Mouse (Mus musculus) intestine, embryonic 15.5 days (tissue): ENCODE measurements around the gene Tmem176b. TPM values are rescaled to one million over a fixed set of nuclear protein-coding genes. Genes with fewer than 3 reads are reported as not detected.
A peak's percentile ranks its signal among the peaks of the same experiment; 100 is the strongest.

ENCODE experiments used
- ATAC-seq: fragments of 200-750 bp; cut with Nextera tagmentation; 2 replicates; pipeline ENCODE4 v1.8.0; 2017; ENCODE audit warnings: moderate TSS enrichment, moderate library complexity
- H3K27ac ChIP-seq: fragments of 300-500 bp; sonication (generic); 2 replicates; pipeline ENCODE4 v1.5.1; 2015; ENCODE audit warnings: mild to moderate bottlenecking, inconsistent platforms
- H3K27me3 ChIP-seq: fragments of 300-500 bp; sonication (generic); replicated peaks from 2 replicates; pipeline ENCODE4 v1.6.1; 2015; ENCODE audit warnings: inconsistent platforms
- H3K36me3 ChIP-seq: fragments of 300-500 bp; sonication (generic); 2 replicates; pipeline ENCODE4 v1.6.1; 2015; ENCODE audit warnings: inconsistent platforms
- H3K4me1 ChIP-seq: fragments of 300-500 bp; sonication (generic); replicated peaks from 2 replicates; pipeline ENCODE4 v1.6.1; 2015; ENCODE audit warnings: inconsistent platforms
- H3K4me2 ChIP-seq: fragments of 300-500 bp; sonication (generic); replicated peaks from 2 replicates; pipeline ENCODE4 v1.6.1; 2015; ENCODE audit warnings: mild to moderate bottlenecking, inconsistent platforms
- H3K4me3 ChIP-seq: fragments of 300-500 bp; sonication (generic); replicated peaks from 2 replicates; pipeline ENCODE4 v1.5.1; 2015; ENCODE audit warnings: inconsistent platforms
- H3K9ac ChIP-seq: fragments of 300-500 bp; sonication (generic); 2 replicates; pipeline ENCODE4 v1.6.1; 2015; ENCODE audit warnings: inconsistent platforms
- H3K9me3 ChIP-seq: fragments of 300-500 bp; sonication (generic); 2 replicates; pipeline ENCODE4 v1.6.1; 2016; ENCODE audit warnings: inconsistent platforms
- WGBS: fragments of 180-500 bp; shearing (Covaris S2); methylation state at CpG from one replicate; pipeline ENCODE4 v1.1.7; 2015; 5-methylcytosine and 5-hydroxymethylcytosine counted together
- polyA plus RNA-seq: library from polyadenylated mRNA; unstranded; fragments of >200 nt; fragmentation: Nextera tagmentation; extraction: Ambion mirVana; gene quantifications from 2 replicates; pipeline ENCODE4 v1.2.1, GENCODE M21; 2015

Tmem176b gene
- polyA plus RNA-seq, 1 experiment from 2014 or later = 341 TPM

DNA sequence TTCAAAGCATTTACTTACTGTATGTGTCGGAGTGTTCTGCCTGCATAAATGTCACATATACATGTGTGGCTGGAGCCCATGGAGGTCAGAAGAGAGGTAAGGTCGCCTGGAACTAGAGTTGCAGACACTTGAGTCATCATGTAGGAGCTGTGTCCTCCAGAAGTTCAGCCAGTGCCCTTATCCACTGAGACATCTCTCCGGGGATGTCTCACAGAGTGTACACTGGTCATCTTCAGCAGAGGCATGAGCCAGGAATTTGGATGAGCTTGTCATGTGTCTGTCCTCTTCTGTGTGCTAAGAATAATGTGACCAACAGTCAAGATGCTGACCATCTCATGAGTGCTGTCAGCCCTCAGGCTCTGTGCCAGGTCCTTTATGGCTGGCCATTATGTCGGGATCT, 21.5 kb upstream of the Tmem176b start:
- Histone ChIP-seq H3K9ac (no peak overlapping the region), H3K4me1 (peaks cover 11% of the 10 kb centered on the region; the same call in 1 of the 2 replicates), H3K36me3 (no peaks in the 10 kb centered on the region), H3K4me2 (no peak overlapping the region), H3K4me3 (no peak overlapping the region), H3K27ac (no peak overlapping the region), H3K27me3 (no peaks in the 10 kb centered on the region), H3K9me3 (no peaks in the 10 kb centered on the region)
- no peak for ATAC-seq
- WGBS = 75% methylated on average over 4 of the region's 4 CpGs

DNA sequence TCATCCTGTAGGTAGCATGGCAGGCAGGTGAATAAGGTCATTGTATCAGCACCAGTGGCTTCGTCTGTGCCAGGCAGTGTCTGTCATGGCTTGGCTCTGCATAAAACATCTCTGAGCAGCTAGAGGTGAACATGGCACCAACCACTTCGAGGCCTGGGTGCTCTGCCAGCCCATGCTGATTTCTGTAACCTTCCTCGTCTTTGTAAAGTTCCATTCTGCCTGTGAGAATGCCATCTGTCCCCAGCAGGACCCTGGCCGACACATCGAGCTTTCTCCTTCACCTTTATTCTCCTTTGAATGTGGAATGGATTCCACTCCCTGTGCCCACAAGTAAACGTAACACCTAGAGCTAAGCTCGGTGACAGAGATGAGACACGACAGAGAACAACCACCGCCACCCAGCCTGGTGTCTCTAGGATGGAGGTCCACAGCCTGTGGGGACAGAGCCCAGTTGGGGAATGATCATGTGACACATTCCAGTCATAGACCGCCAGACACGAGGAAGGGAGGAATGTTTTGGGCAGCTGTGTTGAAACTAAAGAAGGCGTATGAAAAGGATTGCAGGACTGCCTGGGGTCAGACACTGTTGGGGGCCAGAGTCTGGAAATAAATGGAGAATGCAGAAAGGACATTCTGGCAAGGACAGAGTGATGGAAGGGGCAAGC, 20.5 kb upstream of the Tmem176b start:
- Histone ChIP-seq H3K4me1 (peaks cover 16% of the 10 kb centered on the region; the same call in 1 of the 2 replicates), H3K27ac (no peak overlapping the region), H3K27me3 (no peaks in the 10 kb centered on the region), H3K9ac (no peak overlapping the region), H3K4me2 (no peak overlapping the region), H3K36me3 (no peaks in the 10 kb centered on the region), H3K4me3 (no peak overlapping the region), H3K9me3 (no peaks in the 10 kb centered on the region)
- 73% methylated on average over 12 of the region's 12 CpGs for WGBS
- no peak for ATAC-seq

DNA sequence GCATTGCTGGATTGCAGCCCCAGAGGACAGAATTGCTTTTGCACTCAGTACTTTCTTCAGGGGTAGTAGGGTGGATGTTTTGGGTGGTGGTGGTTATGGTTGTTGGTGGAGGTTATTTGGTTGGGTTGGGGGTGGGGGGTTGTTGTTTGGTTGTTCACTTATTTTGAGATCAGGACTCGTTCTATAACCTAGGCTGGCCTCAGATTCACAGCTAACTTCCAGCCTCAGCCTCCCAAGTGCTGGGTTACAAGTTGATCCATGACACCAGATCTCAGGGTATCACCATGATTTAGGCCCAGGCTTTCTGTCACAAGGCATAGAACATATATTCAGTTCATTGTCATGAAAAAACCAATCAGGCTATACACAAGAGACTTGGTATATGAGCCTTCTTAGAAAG, 19.6 kb upstream of the Tmem176b start:
- WGBS = 87% methylated on average over 1 of the region's 1 CpGs
- peaks cover 16% of the 10 kb centered on the region; the same call in 1 of the 2 replicates for H3K4me1 ChIP-seq
- no peak overlapping the region for H3K27ac ChIP-seq
- no peak overlapping the region for H3K4me2 ChIP-seq
- no peaks in the 10 kb centered on the region for H3K36me3 ChIP-seq
- no peak for ATAC-seq
- H3K27me3 ChIP-seq = no peaks in the 10 kb centered on the region
- no peak overlapping the region for H3K9ac ChIP-seq
- H3K4me3 ChIP-seq = no peak overlapping the region
- no peaks in the 10 kb centered on the region for H3K9me3 ChIP-seq

DNA sequence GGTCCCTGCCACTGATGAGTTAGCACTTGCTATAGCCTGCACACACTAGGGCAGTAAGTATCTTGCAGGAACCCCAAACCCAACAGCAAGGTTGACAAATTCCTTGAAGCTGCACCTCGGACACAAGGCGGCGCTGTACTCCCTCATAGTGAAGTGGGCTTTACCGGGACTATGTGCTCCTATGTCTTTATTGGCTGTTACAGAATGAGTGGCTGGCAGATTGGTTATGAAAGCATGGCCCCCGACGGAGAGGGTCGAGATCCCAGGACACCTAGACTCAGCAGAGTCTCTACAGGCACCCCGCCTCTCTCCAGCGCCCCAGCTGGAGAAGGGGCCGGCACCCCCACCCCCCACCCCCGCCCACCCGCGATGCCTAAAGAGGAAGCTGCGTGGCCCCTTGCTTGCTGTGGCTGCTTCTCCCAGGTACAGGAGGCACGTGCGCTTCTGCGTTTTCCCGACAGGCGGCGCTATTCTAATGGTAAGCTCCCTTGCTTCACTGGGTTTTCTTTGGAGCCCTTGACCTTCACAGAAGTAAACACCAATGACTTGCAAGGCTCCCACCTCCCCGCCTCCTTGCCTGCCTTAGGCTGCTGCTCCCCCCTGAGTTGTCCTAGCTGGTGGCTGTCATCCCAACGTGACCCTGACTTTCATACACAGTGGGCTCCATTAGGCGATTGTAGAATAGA, 19.0 kb upstream of the Tmem176b start:
- Histone ChIP-seq H3K4me1 (peaks cover 12% of the 10 kb centered on the region; the same call in 1 of the 2 replicates), H3K4me2 (peak overlapping the region; percentile 52), H3K27me3 (no peaks in the 10 kb centered on the region), H3K9me3 (no peaks in the 10 kb centered on the region), H3K27ac (no peak overlapping the region), H3K4me3 (peak overlapping the region; percentile 25), H3K36me3 (no peaks in the 10 kb centered on the region), H3K9ac (0 out of 2 replicates have a peak overlapping the region, but pooled peaks have one; percentile 24)
- WGBS = 14% methylated on average over 23 of the region's 23 CpGs
- peak; percentile 68 for ATAC-seq

DNA sequence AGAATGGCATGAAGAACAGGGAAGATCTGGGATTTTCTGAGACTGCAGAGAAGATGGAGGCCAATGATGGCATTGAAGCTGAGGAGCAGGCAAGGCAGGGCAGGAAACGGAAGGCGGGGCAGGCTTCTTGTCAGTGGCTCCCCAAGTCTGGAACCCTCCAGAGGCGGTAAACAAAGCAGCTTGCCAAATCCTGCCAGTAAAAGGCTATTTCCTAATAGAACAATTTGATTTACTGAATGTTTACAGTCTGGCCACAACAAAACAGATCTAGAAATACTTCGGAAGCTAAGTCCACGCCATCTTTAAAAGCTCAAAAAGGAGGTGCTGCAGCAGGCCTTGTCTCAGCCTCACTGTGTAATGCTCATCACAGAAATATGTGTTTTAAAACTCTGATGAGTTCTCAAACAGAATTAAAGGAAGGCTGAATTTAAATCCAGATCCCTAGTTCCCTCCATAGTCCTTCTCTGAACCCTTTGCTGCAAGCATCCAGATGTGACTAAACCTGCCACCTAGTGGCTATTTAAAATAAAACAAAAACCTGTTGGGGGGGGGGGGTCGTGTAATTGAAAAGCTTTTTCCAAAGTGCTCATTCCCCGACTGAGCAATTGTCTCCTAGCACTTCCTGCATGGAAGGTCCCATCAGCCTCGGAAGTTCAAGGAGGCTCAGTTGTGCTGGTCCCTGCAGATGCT, 16.5 kb upstream of the Tmem176b start:
- ATAC-seq = no peak
- Histone ChIP-seq H3K9ac (no peak overlapping the region), H3K4me3 (no peak overlapping the region), H3K4me1 (peaks cover 5% of the 10 kb centered on the region; the same call in 1 of the 2 replicates), H3K27ac (no peak overlapping the region), H3K9me3 (no peaks in the 10 kb centered on the region), H3K4me2 (no peak overlapping the region), H3K36me3 (no peaks in the 10 kb centered on the region), H3K27me3 (no peaks in the 10 kb centered on the region)
- WGBS = 32% methylated on average over 8 of the region's 8 CpGs

DNA sequence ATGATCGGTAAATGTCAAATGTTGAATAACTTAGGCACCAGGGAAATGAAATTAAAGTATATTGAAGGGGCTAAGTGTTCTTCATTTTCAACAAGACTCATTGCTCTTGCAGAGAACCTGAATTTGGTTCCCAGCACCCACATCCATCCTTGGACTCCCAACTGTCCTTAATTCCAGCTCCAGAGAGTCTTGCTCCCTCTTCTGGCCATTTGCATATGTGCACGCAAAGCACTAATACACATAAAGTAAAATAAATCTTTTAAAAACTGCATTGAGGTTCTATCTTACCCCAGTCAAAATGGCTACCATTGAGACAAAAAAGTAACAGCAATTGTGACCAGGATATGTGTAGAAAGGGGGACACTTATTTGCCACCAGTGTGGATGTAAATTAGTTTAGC, 12.9 kb upstream of the Tmem176b start:
- 100% methylated on average over 2 of the region's 2 CpGs for WGBS
- Histone ChIP-seq H3K9ac (no peak overlapping the region), H3K4me2 (no peak overlapping the region), H3K27me3 (no peaks in the 10 kb centered on the region), H3K36me3 (no peaks in the 10 kb centered on the region), H3K9me3 (no peaks in the 10 kb centered on the region), H3K4me3 (no peak overlapping the region), H3K27ac (no peak overlapping the region), H3K4me1 (peaks cover 5% of the 10 kb centered on the region; the same call in 1 of the 2 replicates)
- no peak for ATAC-seq

DNA sequence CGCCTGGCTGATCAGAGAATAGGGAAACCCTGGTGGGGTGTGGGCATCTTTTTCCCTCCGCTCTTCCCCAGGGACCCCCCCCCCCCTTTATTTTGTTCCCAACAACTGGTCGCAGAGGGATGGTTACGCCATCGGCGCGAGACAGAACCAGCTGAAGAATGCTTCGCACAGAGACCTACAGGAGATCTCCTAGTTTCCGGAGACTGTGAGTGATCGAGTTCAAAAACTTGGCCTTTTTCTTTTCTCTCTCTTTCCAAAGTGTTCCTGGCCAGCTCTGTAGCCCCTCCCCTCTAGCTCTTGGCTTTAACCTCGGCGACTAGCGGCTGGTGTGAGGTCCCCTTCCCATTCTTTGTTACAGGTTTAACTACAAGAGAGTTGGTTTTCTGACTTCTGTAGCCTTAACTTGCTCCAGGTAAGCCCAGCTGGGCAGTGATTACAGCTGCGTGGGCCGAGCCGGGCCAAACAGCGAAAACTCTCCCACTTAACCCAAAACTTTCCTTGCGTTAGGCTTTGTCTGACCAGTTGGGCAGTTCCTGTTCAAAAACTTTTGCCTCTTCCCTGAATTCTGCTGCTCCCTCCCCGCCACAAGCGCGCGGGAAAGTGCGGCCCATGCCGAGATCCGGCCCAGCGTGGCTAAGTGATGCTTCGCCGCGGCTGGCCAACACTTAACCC, 10.7 kb upstream of the Tmem176b start:
- peak overlapping the region; percentile 76 for H3K4me2 ChIP-seq
- peak overlapping the region; percentile 89 for H3K27ac ChIP-seq
- ATAC-seq = peak; percentile 83
- peak overlapping the region; percentile 48 for H3K9ac ChIP-seq
- no peaks in the 10 kb centered on the region for H3K4me1 ChIP-seq
- no peaks in the 10 kb centered on the region for H3K9me3 ChIP-seq
- 1% methylated on average over 29 of the region's 29 CpGs for WGBS
- H3K4me3 ChIP-seq = peak overlapping the region; percentile 33
- H3K27me3 ChIP-seq = no peaks in the 10 kb centered on the region
- H3K36me3 ChIP-seq = no peaks in the 10 kb centered on the region

DNA sequence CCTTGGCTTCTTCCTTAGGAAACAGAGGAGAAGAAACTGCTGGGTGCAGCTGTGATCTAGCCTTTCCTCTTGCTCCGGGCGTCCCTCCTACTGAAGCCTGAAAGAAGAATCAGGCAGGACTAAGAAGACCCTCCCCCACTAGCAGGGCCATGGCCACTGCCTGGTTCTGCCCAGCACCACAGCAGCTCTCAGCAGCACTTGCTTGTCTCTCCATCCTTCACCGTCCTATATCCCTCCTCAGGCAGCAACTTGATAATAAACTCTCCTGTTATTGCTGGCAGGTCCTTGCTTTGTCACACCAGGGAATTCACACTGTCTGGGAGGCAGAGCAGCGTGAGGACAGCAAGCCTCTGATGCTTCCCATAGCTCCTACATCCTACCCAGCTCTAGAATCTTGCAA, 3.8 kb upstream of the Tmem176b start:
- Histone ChIP-seq H3K9ac (no peak overlapping the region), H3K4me1 (peaks cover 17% of the 10 kb centered on the region), H3K4me2 (no peak overlapping the region), H3K36me3 (peaks cover 18% of the 10 kb centered on the region), H3K4me3 (no peak overlapping the region), H3K9me3 (no peaks in the 10 kb centered on the region), H3K27ac (no peak overlapping the region), H3K27me3 (no peaks in the 10 kb centered on the region)
- 76% methylated on average over 4 of the region's 4 CpGs for WGBS
- no peak for ATAC-seq

DNA sequence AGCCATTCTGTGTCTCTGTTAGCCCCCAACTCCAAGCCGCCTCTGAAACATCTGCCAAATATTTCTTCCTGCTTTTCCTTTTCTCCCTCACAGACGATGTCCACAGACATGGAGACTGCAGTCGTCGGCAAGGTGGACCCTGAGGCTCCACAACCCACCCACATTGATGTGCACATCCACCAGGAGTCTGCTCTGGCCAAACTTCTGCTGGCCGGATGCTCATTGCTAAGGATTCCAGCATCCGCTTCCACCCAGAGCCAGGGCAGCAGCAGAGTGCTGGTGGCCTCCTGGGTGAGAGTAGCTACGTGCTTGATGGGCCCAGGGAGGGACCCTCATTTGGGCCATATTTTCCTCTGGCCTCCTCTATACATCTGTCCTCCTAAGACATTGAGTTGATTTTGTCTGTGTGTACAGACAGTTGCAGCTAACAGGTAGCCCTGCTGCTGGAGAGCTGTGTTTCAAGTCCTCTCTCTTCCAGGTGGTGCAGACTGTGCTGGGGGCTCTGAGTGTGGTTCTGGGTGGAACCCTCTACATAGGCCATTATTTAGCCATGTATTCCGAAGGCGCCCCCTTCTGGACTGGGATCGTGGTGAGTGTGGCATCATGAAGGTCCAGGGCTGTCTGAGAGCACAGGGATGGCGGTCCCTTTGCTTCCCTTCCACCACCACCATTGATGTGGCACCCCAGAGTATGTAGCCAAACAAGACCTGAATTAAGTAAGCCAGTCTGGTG, 981 bp upstream of the Tmem176b start:
- H3K9ac ChIP-seq = peak overlapping the region; percentile 55
- H3K36me3 ChIP-seq = peaks cover 26% of the 10 kb centered on the region
- ATAC-seq = no peak
- no peaks in the 10 kb centered on the region for H3K27me3 ChIP-seq
- no peaks in the 10 kb centered on the region for H3K9me3 ChIP-seq
- 39% methylated on average over 11 of the region's 11 CpGs for WGBS
- peak overlapping the region; percentile 85 for H3K4me2 ChIP-seq
- H3K27ac ChIP-seq = peak overlapping the region; percentile 96
- H3K4me1 ChIP-seq = peaks cover 29% of the 10 kb centered on the region
- H3K4me3 ChIP-seq = peak overlapping the region; percentile 52

DNA sequence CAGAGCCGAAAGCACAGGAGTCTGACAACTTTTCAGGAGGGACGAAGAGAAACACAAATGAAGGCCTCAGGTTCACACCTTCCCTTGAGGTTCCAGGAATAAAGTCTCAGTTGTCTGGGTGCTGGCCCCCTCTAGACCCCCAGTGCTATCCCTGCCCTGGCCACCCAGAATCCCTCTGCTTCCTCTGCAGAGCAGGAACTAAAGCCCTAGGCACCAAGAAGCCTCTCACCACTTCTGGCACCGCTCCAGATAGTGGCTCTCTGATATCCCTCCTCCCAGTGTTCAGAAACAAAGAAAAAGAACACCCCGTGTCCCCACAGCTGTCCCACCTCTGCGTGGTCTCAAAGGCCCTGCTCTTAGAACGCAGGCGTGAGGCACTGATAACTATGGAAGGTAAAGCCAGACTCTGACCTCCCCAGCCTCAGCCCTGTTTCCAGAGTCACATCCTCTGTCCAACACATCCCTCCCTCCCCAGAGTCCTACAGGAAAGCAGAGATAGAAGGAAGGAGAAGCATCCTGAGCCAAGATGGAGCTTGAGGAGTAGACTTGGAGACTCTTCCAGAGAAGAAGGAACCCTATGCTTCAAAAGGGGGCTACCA, 826 bp downstream of the Tmem176b start, which contains the start of gene Tmem176a:
TSS of gene Tmem176a (plus strand) at position 549 of the 599 bp plus-strand sequence.
- Histone ChIP-seq H3K27me3 (no peaks in the 10 kb centered on the region), H3K4me3 (peak within 1 kb of the TSS; percentile 52), H3K36me3 (peaks cover 34% of the 10 kb centered on the region), H3K9ac (peak within 1 kb of the TSS; percentile 55), H3K9me3 (no peaks in the 10 kb centered on the region), H3K4me2 (peak within 1 kb of the TSS; percentile 85), H3K4me1 (peaks cover 29% of the 10 kb centered on the region), H3K27ac (peak within 1 kb of the TSS; percentile 96)
- ATAC-seq = peak; percentile 62
- 5% methylated on average over 7 of the region's 7 CpGs for WGBS

DNA sequence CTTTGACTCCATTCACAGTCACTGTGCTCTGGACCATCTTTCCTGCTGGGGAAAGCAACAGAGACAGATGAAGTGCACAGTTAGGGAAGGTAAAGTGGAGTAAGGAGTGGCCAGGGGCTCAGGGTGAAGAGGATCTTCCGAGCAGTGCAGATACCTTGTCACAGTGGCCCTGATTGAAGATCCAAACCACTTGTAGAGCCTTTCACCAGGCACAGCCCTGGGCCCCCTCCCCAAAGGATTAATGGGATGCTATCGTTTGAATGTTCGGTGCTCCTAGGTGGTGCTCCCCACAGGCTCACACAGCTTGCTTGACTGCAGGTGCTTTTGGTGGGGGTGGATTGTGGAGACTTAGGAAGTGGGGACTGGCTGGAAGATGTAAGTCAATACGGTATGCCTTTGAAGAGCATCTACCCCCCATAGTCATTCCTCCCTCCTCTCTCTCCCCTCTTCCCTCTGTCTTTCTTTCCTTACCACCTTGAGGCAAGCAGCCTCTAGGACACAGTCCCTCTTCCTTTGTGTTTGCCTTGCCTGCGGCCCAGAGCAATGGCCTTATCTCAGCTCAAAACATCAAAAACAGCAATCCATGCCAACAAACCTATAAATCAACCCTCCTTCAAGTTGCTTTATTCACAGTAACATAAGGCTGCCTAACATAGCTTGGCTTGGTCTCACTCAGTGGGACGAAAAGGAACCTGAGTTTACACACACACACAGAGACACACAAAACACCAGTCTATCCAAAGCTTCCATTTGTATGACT, 2.8 kb downstream of the Tmem176b start:
- no peak overlapping the region for H3K9ac ChIP-seq
- H3K4me3 ChIP-seq = no peak overlapping the region

More for the DNA sequence above, 2.8 kb downstream of the Tmem176b start:
- Histone ChIP-seq H3K36me3 (peaks cover 37% of the 10 kb centered on the region), H3K4me2 (peak overlapping the region; percentile 85), H3K4me1 (peaks cover 29% of the 10 kb centered on the region), H3K27me3 (no peaks in the 10 kb centered on the region), H3K9me3 (no peaks in the 10 kb centered on the region), H3K27ac (no peak overlapping the region)
- no peak for ATAC-seq
- WGBS = 66% methylated on average over 6 of the region's 6 CpGs
